Mouse (Mus musculus) ovary, adult 18-20 months (tissue): ENCODE measurements around the gene Olfr12.

ENCODE experiments used
- DNase-seq: peaks from one replicate; pipeline ENCODE4 v3.0.0; 2022; ENCODE audit warnings: low spot score, mixed read lengths

The Olfr12 gene

GRCm38 (mm10) chr1:92617488-92617887, at the start of gene Olfr12:
TSS of gene Olfr12 (plus strand) at chr1:92617788.
- no peak for DNase-seq

- DNase-seq: no peak
Measured at GRCm38 (mm10) chr1:92571022-92571421, 46.6 kb upstream of the Olfr12 start, which contains the start of gene Olfr1413. TSS of gene Olfr1413 (plus strand) at chr1:92571322.

- no peak for DNase-seq
Measured at GRCm38 (mm10) chr1:92585479-92585878, 32.1 kb upstream of the Olfr12 start, which contains the start of gene Olfr1412. TSS of gene Olfr1412 (plus strand) at chr1:92585779.

- no peak for DNase-seq
Measured at GRCm38 (mm10) chr1:92594111-92594510, 23.5 kb upstream of the Olfr12 start, which contains the start of gene Olfr1411. TSS of gene Olfr1411 (plus strand) at chr1:92594411.

- DNase-seq: no peak
Measured at GRCm38 (mm10) chr1:92596019-92596418, 21.6 kb upstream of the Olfr12 start.

- DNase-seq: no peak
Measured at GRCm38 (mm10) chr1:92605482-92605881, 12.1 kb upstream of the Olfr12 start, which contains the start of gene Olfr1410. TSS of gene Olfr1410 (plus strand) at chr1:92605782.

GRCm38 (mm10) chr1:92607711-92608110, 9.9 kb upstream of the Olfr12 start:
- no peak for DNase-seq

GRCm38 (mm10) chr1:92611008-92611407, 6.6 kb upstream of the Olfr12 start:
- no peak for DNase-seq

- no peak for DNase-seq
Measured at GRCm38 (mm10) chr1:92613175-92613574, 4.4 kb upstream of the Olfr12 start.

- DNase-seq: no peak
Measured at GRCm38 (mm10) chr1:92614516-92614915, 3.1 kb upstream of the Olfr12 start.

- DNase-seq: no peak
Measured at GRCm38 (mm10) chr1:92616046-92616445, 1.5 kb upstream of the Olfr12 start.

GRCm38 (mm10) chr1:92618360-92618759, 772 bp downstream of the Olfr12 start:
- DNase-seq: peak; percentile 52

- no peak for DNase-seq
Measured at GRCm38 (mm10) chr1:92628227-92628626, 10.6 kb downstream of the Olfr12 start.

- no peak for DNase-seq
Measured at GRCm38 (mm10) chr1:92632196-92632595, 14.6 kb downstream of the Olfr12 start.

- no peak for DNase-seq
Measured at GRCm38 (mm10) chr1:92632948-92633347, 15.4 kb downstream of the Olfr12 start.

GRCm38 (mm10) chr1:92633726-92634125, 16.1 kb downstream of the Olfr12 start:
- no peak for DNase-seq

GRCm38 (mm10) chr1:92634569-92634968, 17.0 kb downstream of the Olfr12 start:
- no peak for DNase-seq

- no peak for DNase-seq
Measured at GRCm38 (mm10) chr1:92634976-92635599, 17.5 kb downstream of the Olfr12 start.

- no peak for DNase-seq
Measured at GRCm38 (mm10) chr1:92636015-92636414, 18.4 kb downstream of the Olfr12 start.

- DNase-seq: no peak
Measured at GRCm38 (mm10) chr1:92636676-92637075, 19.1 kb downstream of the Olfr12 start.

- no peak for DNase-seq
Measured at GRCm38 (mm10) chr1:92637501-92638172, 20.0 kb downstream of the Olfr12 start.

- no peak for DNase-seq
Measured at GRCm38 (mm10) chr1:92638181-92638580, 20.6 kb downstream of the Olfr12 start.

- no peak for DNase-seq
Measured at GRCm38 (mm10) chr1:92638736-92639135, 21.1 kb downstream of the Olfr12 start.
